Mouse (Mus musculus): ENCODE measurements around the gene Alox5. TPM values are rescaled to one million over a fixed set of nuclear protein-coding genes. Genes with fewer than 3 reads are reported as not detected.

The Alox5 gene
- polyA plus RNA-seq, 1 experiment from 2014 or later: 1.6 TPM

DNA sequence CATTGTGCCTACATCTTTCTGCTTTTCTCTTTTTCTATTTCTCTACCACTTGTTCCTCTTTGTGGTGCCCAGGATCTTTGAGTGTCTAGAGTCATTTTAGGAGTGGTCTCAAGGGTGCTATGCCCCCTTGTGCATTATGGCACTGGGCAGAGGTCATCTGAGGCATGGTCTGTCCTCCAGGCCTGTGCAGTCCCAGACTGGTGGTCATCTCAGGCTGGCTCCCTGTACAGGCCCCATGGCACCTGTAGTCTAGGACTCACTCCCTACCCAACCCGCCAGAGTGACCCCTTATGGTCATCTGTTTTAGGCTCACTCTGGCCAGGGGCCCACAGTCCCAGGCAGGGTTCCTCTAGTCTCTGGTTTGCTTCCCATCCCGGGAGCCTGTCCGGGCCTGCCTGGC, 89.5 kb downstream of the Alox5 start:
- Histone ChIP-seq H3K27me3 (ENCODE audit: insufficient read depth, poor library complexity, severe bottlenecking) (no peaks in the 10 kb centered on the region), H3K4me1 (replicated peaks) (0 out of 2 replicates have a peak, but pooled peaks cover 3% of the 10 kb centered on the region), H3K36me3 (peaks cover under 1% of the 10 kb centered on the region; the same call in 1 of the 2 replicates), H3K27ac (no peak overlapping the region), H3K9me3 (no peaks in the 10 kb centered on the region), H3K4me3 (no peak overlapping the region)
- DNase-seq (ENCODE audit: low spot score): no peak
- 94% methylated on average over 3 of the region's 3 CpGs for WGBS

DNA sequence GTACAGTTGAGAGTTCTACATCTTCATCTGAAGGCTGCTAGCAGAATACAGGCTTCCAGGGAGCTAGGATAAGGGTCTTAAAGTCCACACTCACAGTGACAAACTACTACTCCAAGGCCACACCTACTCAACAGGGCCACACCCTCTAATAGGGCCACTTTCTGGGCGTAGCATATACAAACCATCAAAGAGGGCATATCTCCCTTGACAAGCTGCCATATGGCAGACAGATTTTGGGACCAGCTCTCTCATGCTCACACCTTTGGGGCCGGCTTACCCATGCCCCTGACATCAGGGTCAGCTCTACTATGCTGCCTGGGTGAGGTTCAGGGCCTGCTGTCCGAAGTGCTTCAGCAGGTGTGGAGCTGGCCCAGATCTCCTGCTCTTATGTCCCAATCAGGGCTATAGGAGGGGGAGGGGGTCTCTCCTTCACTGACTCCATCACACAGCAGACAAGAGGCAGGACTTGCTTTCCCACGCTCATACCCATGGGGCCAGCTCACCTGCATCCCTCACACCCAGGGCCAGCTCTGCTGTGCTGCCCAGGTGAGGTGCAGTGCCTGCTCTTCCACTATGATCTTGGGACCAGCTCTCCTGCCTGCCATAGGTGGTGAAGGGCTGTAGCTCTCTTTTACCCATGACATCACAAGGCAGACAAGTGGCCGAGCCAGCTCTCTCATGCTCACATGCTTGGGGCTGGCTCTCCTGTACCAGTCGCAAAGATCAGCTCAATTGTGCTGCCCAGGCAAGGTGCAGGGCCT, 90.6 kb downstream of the Alox5 start:
- DNase-seq (ENCODE audit: low spot score): no peak
- no peaks in the 10 kb centered on the region for H3K36me3 ChIP-seq
- no peak overlapping the region for H3K4me3 ChIP-seq
- H3K9me3 ChIP-seq: no peaks in the 10 kb centered on the region
- H3K4me1 ChIP-seq (replicated peaks): 0 out of 2 replicates have a peak, but pooled peaks cover 3% of the 10 kb centered on the region
- no peak overlapping the region for H3K27ac ChIP-seq
- H3K27me3 ChIP-seq (ENCODE audit: insufficient read depth, poor library complexity, severe bottlenecking): no peaks in the 10 kb centered on the region
- WGBS: 81% methylated on average over 6 of the region's 6 CpGs

DNA sequence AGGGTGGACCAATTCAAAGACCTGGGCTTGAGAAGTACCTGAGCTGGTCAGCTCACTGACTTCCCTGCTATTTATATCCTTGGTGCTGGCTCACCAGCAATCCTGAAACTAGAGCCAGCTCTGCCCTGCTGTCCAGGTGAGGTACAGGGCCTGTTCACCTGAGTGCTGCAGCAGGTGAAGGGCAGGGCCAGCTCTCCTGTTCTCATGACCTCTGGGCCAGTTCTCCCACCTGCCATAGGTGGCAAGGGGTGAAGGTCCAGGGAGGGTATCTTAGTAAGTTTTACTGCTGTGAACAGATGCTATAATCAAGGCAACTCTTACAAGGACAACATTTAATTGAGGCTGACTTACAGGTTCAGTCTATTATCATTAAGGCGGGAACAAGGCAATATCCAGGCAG, 91.2 kb downstream of the Alox5 start:
- Histone ChIP-seq H3K36me3 (no peaks in the 10 kb centered on the region), H3K4me3 (no peak overlapping the region), H3K27me3 (ENCODE audit: insufficient read depth, poor library complexity, severe bottlenecking) (no peaks in the 10 kb centered on the region), H3K27ac (no peak overlapping the region), H3K9me3 (no peaks in the 10 kb centered on the region), H3K4me1 (replicated peaks) (0 out of 2 replicates have a peak, but pooled peaks cover 3% of the 10 kb centered on the region)
- DNase-seq (ENCODE audit: low spot score): no peak
- 93% methylated on average over 1 of the region's 1 CpGs for WGBS

DNA sequence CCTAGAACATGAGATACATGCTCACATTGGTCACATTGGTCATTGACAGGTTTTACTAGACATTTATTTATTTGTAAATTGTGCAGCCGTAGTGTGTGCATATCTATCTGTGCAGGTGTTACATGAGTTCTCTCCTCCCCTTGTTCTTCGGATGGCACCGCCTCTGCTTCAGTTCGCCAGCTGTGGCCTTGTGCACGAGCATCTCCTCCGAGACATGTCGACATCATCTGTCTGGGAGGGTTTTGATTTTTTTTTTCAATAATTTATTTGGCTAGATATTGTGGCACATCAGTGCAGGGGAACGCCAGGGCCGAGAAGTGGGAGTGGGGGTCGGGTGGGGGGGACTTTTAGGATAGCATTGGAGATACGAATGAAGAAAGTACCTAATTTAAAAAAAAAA, 93.0 kb downstream of the Alox5 start:
- Histone ChIP-seq H3K27ac (no peak overlapping the region), H3K9me3 (0 out of 2 replicates have a peak, but pooled peaks cover 2% of the 10 kb centered on the region), H3K4me1 (replicated peaks) (0 out of 2 replicates have a peak, but pooled peaks cover 3% of the 10 kb centered on the region), H3K36me3 (no peaks in the 10 kb centered on the region), H3K27me3 (ENCODE audit: insufficient read depth, poor library complexity, severe bottlenecking) (no peaks in the 10 kb centered on the region), H3K4me3 (no peak overlapping the region)
- DNase-seq (ENCODE audit: low spot score): no peak
- WGBS: 87% methylated on average over 11 of the region's 11 CpGs

DNA sequence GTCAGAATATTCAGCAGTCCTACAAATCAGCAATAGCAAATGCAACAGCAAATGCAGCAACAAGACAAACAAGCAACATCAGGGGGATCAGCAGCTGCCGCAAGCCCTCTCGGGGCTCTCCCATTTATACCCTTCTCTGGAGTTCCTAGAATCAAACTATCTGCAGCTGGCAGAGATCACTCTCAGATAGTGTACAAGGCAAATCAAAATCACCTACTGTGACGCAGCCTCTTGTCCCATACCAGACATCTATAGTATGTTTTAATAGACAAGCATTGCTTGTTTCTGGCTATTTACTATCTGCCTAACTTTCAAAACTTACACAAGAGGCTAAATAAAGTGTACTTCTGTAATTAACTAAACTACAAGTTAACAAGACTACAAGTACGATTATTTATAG, 99.0 kb downstream of the Alox5 start:
- 94% methylated on average over 4 of the region's 4 CpGs for WGBS
- no peak for DNase-seq (ENCODE audit: low spot score)

DNA sequence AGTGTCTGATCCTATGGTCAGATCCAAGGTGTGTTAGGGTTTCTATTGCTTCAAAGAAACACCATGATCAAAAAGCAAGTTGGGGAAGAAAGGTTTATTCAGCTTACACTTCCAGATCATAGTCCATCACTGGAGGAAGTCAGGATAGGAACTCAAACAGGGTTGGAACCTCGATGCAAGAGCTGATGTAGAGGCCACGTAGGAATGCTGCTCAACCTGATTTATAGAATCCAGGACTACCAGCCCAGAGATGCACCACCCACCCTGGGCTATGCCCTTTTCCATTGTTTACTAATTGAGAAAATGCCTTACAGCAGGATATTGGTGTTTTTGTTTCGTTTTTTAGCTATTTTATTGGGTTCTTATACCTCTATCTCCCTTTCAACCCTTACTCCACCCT, 99.5 kb downstream of the Alox5 start:
- WGBS: 91% methylated on average over 3 of the region's 3 CpGs
- no peak overlapping the region for H3K27ac ChIP-seq
- H3K36me3 ChIP-seq: no peaks in the 10 kb centered on the region
- 0 out of 2 replicates have a peak, but pooled peaks cover 2% of the 10 kb centered on the region for H3K9me3 ChIP-seq
- H3K4me3 ChIP-seq: no peak overlapping the region
- H3K27me3 ChIP-seq (ENCODE audit: insufficient read depth, poor library complexity, severe bottlenecking): no peaks in the 10 kb centered on the region
- DNase-seq (ENCODE audit: low spot score): no peak
- no peaks in the 10 kb centered on the region; the same call in 1 of the 2 replicates for H3K4me1 ChIP-seq (replicated peaks)

More for the DNA sequence above, 99.0 kb downstream of the Alox5 start:
- Histone ChIP-seq H3K9me3 (0 out of 2 replicates have a peak, but pooled peaks cover 2% of the 10 kb centered on the region), H3K4me3 (no peak overlapping the region), H3K4me1 (replicated peaks) (no peaks in the 10 kb centered on the region; the same call in 1 of the 2 replicates), H3K27ac (no peak overlapping the region), H3K36me3 (no peaks in the 10 kb centered on the region), H3K27me3 (ENCODE audit: insufficient read depth, poor library complexity, severe bottlenecking) (no peaks in the 10 kb centered on the region)

Other genes with a start within 250 kb of the Alox5 start
- gene Zfand4, start 197.0 kb downstream of the Alox5 start, polyA plus RNA-seq (2016; fragmentation: Nextera tagmentation; extraction: Ambion mirVana): 7.4 TPM in 2 replicates
- 31.2 and 42.0 TPM in 2 replicates for gene March8, start 123.2 kb downstream of the Alox5 start, polyA plus RNA-seq (2016; fragmentation: Nextera tagmentation; extraction: Ambion mirVana)
- gene Olfr211, start 27.9 kb upstream of the Alox5 start, polyA plus RNA-seq (2016; fragmentation: Nextera tagmentation; extraction: Ambion mirVana): not detected in 2 replicates
- not detected in 2 replicates for gene Olfr212, start 45.3 kb upstream of the Alox5 start, polyA plus RNA-seq (2016; fragmentation: Nextera tagmentation; extraction: Ambion mirVana)
- gene Olfr213, start 77.3 kb upstream of the Alox5 start, polyA plus RNA-seq (2016; fragmentation: Nextera tagmentation; extraction: Ambion mirVana): not detected in 2 replicates
- 0.81 and 0.94 TPM in 2 replicates for gene Gm5580, start 90.0 kb upstream of the Alox5 start, polyA plus RNA-seq (2016; fragmentation: Nextera tagmentation; extraction: Ambion mirVana)
- not detected in 2 replicates for gene Olfr214, start 93.1 kb upstream of the Alox5 start, polyA plus RNA-seq (2016; fragmentation: Nextera tagmentation; extraction: Ambion mirVana)
- not detected in 2 replicates for gene Olfr215, start 123.0 kb upstream of the Alox5 start, polyA plus RNA-seq (2016; fragmentation: Nextera tagmentation; extraction: Ambion mirVana)
- gene Zfp422, start 167.8 kb upstream of the Alox5 start, polyA plus RNA-seq (2016; fragmentation: Nextera tagmentation; extraction: Ambion mirVana): 255 and 278 TPM in 2 replicates
- gene Depp1, start 189.4 kb upstream of the Alox5 start, polyA plus RNA-seq (2016; fragmentation: Nextera tagmentation; extraction: Ambion mirVana): 14.7 and 16.1 TPM in 2 replicates
- gene Rassf4, start 212.8 kb upstream of the Alox5 start, polyA plus RNA-seq (2016; fragmentation: Nextera tagmentation; extraction: Ambion mirVana): 60.9 and 61.9 TPM in 2 replicates

Data from hindbrain, embryonic 10.5 days (tissue).